Mouse (Mus musculus) olfactory bulb, adult 2 months (tissue): ENCODE measurements around the gene Smarca4.

ENCODE experiments used
- CTCF ChIP-seq: fragments of 200-500 bp; IDR thresholded peaks from 2 replicates; pipeline ENCODE4 v1.5.1; 2012; ENCODE audit warnings: low read depth, mild to moderate bottlenecking, low read length, moderate library complexity; ENCODE audit not compliant: insufficient read depth
- POLR2A ChIP-seq: fragments of 200-500 bp; IDR thresholded peaks from 2 replicates; pipeline ENCODE4 v1.6.1; 2012; ENCODE audit warnings: mild to moderate bottlenecking, low read depth, low read length, moderate library complexity; ENCODE audit not compliant: insufficient read depth

DNA sequence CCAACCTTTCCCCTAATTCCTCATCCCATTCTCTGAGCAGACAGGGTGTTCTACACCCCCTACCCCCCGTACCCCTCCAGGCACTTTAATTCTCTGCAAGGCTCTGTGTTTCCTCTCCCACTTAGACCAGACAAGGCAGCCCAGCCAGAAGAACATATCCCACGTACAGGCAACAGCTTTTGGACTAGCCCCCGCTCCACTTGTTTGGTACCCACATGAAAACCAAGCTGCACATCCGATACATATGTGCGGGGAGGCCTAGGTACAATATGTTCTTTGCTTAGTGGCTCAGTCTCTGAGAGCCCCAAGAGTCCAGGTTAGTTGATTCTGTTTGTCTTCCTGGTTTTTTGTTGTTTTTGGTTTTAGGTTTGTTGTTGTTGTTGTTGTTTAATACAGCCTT, 46.1 kb downstream of the Smarca4 start:
- TF ChIP-seq CTCF: no peak
- no peak for TF ChIP-seq POLR2A
